Mouse (Mus musculus) hindbrain, postnatal 0 days (tissue): ENCODE measurements around the gene Gse1. TPM values are rescaled to one million over a fixed set of nuclear protein-coding genes. Genes with fewer than 3 reads are reported as not detected.

ENCODE experiments used
- ATAC-seq: fragments of 200-750 bp; cut with Nextera tagmentation; 2 replicates; pipeline ENCODE4 v1.8.0; 2017; ENCODE audit warnings: mild to moderate bottlenecking, moderate TSS enrichment, moderate library complexity
- DNase-seq: peaks from one replicate; pipeline ENCODE4 v3.0.0-alpha.2; 2015; ENCODE audit warnings: low spot score
- H3K27ac ChIP-seq: fragments of 300-500 bp; sonication (generic); 2 replicates; pipeline ENCODE4 v1.5.1; 2014; ENCODE audit warnings: mild to moderate bottlenecking
- H3K27me3 ChIP-seq: fragments of 300-500 bp; sonication (generic); 2 replicates; pipeline ENCODE4 v1.6.1; 2014; ENCODE audit warnings: low read length, mixed read lengths; ENCODE audit not compliant: insufficient read depth
- H3K36me3 ChIP-seq: fragments of 300-500 bp; sonication (generic); 2 replicates; pipeline ENCODE4 v1.6.1; 2014; ENCODE audit warnings: low read length, mixed read lengths; ENCODE audit not compliant: insufficient read depth
- H3K4me1 ChIP-seq: fragments of 300-500 bp; sonication (generic); 2 replicates; pipeline ENCODE4 v1.6.1; 2014; ENCODE audit warnings: antibody characterized with exemption, low read length, mixed read lengths; ENCODE audit not compliant: insufficient read depth
- H3K4me2 ChIP-seq: fragments of 300-500 bp; sonication (generic); 2 replicates; pipeline ENCODE4 v1.6.1; 2014; ENCODE audit warnings: low read depth, mild to moderate bottlenecking, low read length, moderate library complexity, mixed read lengths
- H3K4me3 ChIP-seq: fragments of 300-500 bp; sonication (generic); 2 replicates; pipeline ENCODE4 v1.5.1; 2014; ENCODE audit warnings: low read length
- H3K9ac ChIP-seq: fragments of 300-500 bp; sonication (generic); replicated peaks from 2 replicates; pipeline ENCODE4 v1.6.1; 2014; ENCODE audit warnings: mild to moderate bottlenecking, low read length, moderate library complexity, mixed read lengths
- H3K9me3 ChIP-seq: fragments of 300-500 bp; sonication (generic); 2 replicates; pipeline ENCODE4 v1.6.1; 2016; ENCODE audit warnings: low read length, mixed read lengths
- CTCF ChIP-seq: IDR thresholded peaks from 2 replicates; pipeline ENCODE4 v1.5.1; 2016; ENCODE audit warnings: antibody characterized with exemption, control low read depth, low read depth
- WGBS: fragments of 180-500 bp; shearing (Covaris S2); extraction: QIAGEN DNeasy Blood & Tissue Kit; methylation state at CpG from one replicate; pipeline ENCODE4 v1.1.7; 2014; 5-methylcytosine and 5-hydroxymethylcytosine counted together
- polyA plus RNA-seq: library from polyadenylated mRNA; unstranded; fragments of >200 nt; fragmentation: Nextera tagmentation; extraction: Ambion mirVana; gene quantifications from 2 replicates; pipeline ENCODE4 v1.2.1, GENCODE M21; 2015
- total RNA-seq: library from RNA; depleted of rRNA; stranded (reverse); fragments of >200 nt; gene quantifications from 2 replicates; pipeline ENCODE4 v1.2.3, GENCODE M21; 2014

The Gse1 gene
- total and polyA plus RNA-seq, 2 experiments from 2014 or later = 13.4 to 48.3 TPM

- H3K4me1 ChIP-seq = peaks cover 67% of the 10 kb centered on the region
- H3K4me3 ChIP-seq = no peak overlapping the region
- H3K27me3 ChIP-seq = no peaks in the 10 kb centered on the region
- DNase-seq (no peak), ATAC-seq (no peak)
- WGBS = 67% methylated on average over 5 of the region's 5 CpGs
- 0 out of 2 replicates have a peak overlapping the region, but pooled peaks have one; percentile 52 for H3K27ac ChIP-seq
- H3K36me3 ChIP-seq = no peaks in the 10 kb centered on the region
- no peak overlapping the region for H3K9ac ChIP-seq
- TF ChIP-seq CTCF = no peak
- H3K4me2 ChIP-seq = no peak overlapping the region
- no peaks in the 10 kb centered on the region for H3K9me3 ChIP-seq
These were observed 267.2 kb downstream of the Gse1 start for GRCm38 (mm10) chr8:120495461-120495860.

- H3K27ac ChIP-seq = no peak overlapping the region
- DNase-seq = no peak
These were observed 268.2 kb downstream of the Gse1 start for GRCm38 (mm10) chr8:120496478-120496877.

GRCm38 (mm10) chr8:120497503-120497946, 269.3 kb downstream of the Gse1 start:
- Histone ChIP-seq H3K36me3 (no peaks in the 10 kb centered on the region), H3K4me2 (0 out of 2 replicates have a peak overlapping the region, but pooled peaks have one; percentile 23), H3K27ac (no peak overlapping the region), H3K4me1 (peaks cover 50% of the 10 kb centered on the region), H3K27me3 (no peaks in the 10 kb centered on the region), H3K9ac (peak overlapping the region; percentile 21), H3K9me3 (no peaks in the 10 kb centered on the region), H3K4me3 (no peak overlapping the region)
- DNase-seq = peak; percentile 54
- TF ChIP-seq CTCF = no peak
- ATAC-seq = no peak
- 25% methylated on average over 11 of the region's 11 CpGs for WGBS

More at GRCm38 (mm10) chr8:120496478-120496877, 268.2 kb downstream of the Gse1 start:
- no peaks in the 10 kb centered on the region for H3K27me3 ChIP-seq
- no peak for ATAC-seq
- H3K36me3 ChIP-seq = no peaks in the 10 kb centered on the region
- no peak overlapping the region for H3K4me2 ChIP-seq
- H3K9ac ChIP-seq = no peak overlapping the region
- H3K9me3 ChIP-seq = no peaks in the 10 kb centered on the region
- WGBS = 95% methylated on average over 15 of the region's 15 CpGs
- no peak for TF ChIP-seq CTCF
- H3K4me3 ChIP-seq = no peak overlapping the region
- H3K4me1 ChIP-seq = peaks cover 57% of the 10 kb centered on the region

GRCm38 (mm10) chr8:120498349-120498831, 270.1 kb downstream of the Gse1 start:
- H3K4me2 ChIP-seq = peak overlapping the region; percentile 42
- H3K27ac ChIP-seq = peak overlapping the region; percentile 60
- no peak for ATAC-seq
- WGBS = 18% methylated on average over 4 of the region's 4 CpGs
- no peak for DNase-seq
- no peak for TF ChIP-seq CTCF
- H3K4me1 ChIP-seq = peaks cover 44% of the 10 kb centered on the region
- H3K36me3 ChIP-seq = no peaks in the 10 kb centered on the region
- no peak overlapping the region for H3K4me3 ChIP-seq
- H3K9me3 ChIP-seq = no peaks in the 10 kb centered on the region
- H3K9ac ChIP-seq = no peak overlapping the region; the same call in 1 of the 2 replicates
- no peaks in the 10 kb centered on the region for H3K27me3 ChIP-seq

- Histone ChIP-seq H3K4me2 (peak overlapping the region; percentile 42), H3K27ac (peak overlapping the region; percentile 60; the same call in 1 of the 2 replicates), H3K4me3 (no peak overlapping the region), H3K27me3 (no peaks in the 10 kb centered on the region), H3K4me1 (peaks cover 42% of the 10 kb centered on the region), H3K9ac (no peak overlapping the region; the same call in 1 of the 2 replicates), H3K36me3 (no peaks in the 10 kb centered on the region), H3K9me3 (no peaks in the 10 kb centered on the region)
- no peak for DNase-seq
- TF ChIP-seq CTCF = no peak
- WGBS = 23% methylated on average over 9 of the region's 9 CpGs
- peak; percentile 46; the same call in 1 of the 2 replicates for ATAC-seq
These were observed 270.8 kb downstream of the Gse1 start for GRCm38 (mm10) chr8:120498926-120499605.

GRCm38 (mm10) chr8:120500701-120501261, 272.5 kb downstream of the Gse1 start:
- DNase-seq (no peak), ATAC-seq (no peak)
- no peak overlapping the region for H3K4me3 ChIP-seq
- H3K4me1 ChIP-seq = peaks cover 45% of the 10 kb centered on the region
- H3K4me2 ChIP-seq = no peak overlapping the region
- no peaks in the 10 kb centered on the region for H3K9me3 ChIP-seq
- WGBS = 57% methylated on average over 8 of the region's 8 CpGs
- H3K36me3 ChIP-seq = no peaks in the 10 kb centered on the region
- no peak overlapping the region for H3K27ac ChIP-seq
- TF ChIP-seq CTCF = peak; percentile 29
- H3K9ac ChIP-seq = no peak overlapping the region
- H3K27me3 ChIP-seq = no peaks in the 10 kb centered on the region
